Mouse (Mus musculus) bone marrow macrophage, adult 2 months (primary cell): Measurements from ENCODE around the gene Cnnm1.

Experiments
- CTCF ChIP-seq: IDR thresholded peaks from 2 replicates; pipeline ENCODE4 v1.5.1; 2012; ENCODE audit warnings: low read depth, mild to moderate bottlenecking, low read length, moderate library complexity
- POLR2A ChIP-seq: IDR thresholded peaks from 2 replicates; pipeline ENCODE4 v1.6.1; 2012; ENCODE audit warnings: mild to moderate bottlenecking, low read depth, low read length, borderline replicate concordance

GRCm38 (mm10) chr19:43460481-43460880, 20.2 kb downstream of the Cnnm1 start:
- no peak for TF ChIP-seq CTCF
- no peak for TF ChIP-seq POLR2A
